Mouse (Mus musculus): ENCODE results near the gene Tprgl. TPM values are rescaled to one million over a fixed set of nuclear protein-coding genes. Genes with fewer than 3 reads are reported as not detected.

The Tprgl gene
- total and polyA plus RNA-seq, 2 experiments from 2014 or later = 185 to 224 TPM

DNA sequence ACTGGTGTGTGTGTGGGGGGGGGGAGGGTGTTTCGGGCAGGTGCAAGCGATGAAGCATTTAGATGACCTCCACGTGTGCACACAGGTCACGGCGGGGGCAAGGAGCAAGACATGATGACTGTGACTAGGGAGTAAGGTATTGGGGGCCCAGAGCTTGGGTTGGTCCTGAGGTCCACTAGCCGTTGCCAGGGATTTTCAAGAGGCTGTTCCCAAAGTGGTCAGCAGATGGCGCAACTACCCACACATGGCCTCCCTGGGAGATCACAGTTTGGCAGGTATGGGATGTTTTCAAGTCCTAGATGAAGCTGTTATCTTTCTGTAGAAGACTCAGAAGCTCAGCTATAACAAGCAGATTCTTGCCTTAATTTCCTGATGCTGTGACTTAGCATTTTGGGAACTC, 2.8 kb upstream of the Tprgl start:
- 13% methylated on average over 7 of the region's 7 CpGs for WGBS
- H3K27me3 ChIP-seq (ENCODE audit: insufficient read depth, low read length) = no peaks in the 10 kb centered on the region
- no peak overlapping the region for H3K4me3 ChIP-seq (ENCODE audit: low read depth, low read length)
- H3K4me1 ChIP-seq (ENCODE audit: insufficient read depth) = peaks cover 14% of the 10 kb centered on the region; the same call in 1 of the 2 replicates
- peaks cover 4% of the 10 kb centered on the region; the same call in 1 of the 2 replicates for H3K36me3 ChIP-seq (ENCODE audit: insufficient read depth)
- ATAC-seq = no peak
- H3K9ac ChIP-seq = no peak overlapping the region
- H3K9me3 ChIP-seq (ENCODE audit: low read length) = no peaks in the 10 kb centered on the region
- TF ChIP-seq CTCF (IDR thresholded peaks at IDR 0.05; ENCODE audit: low read depth) = peak; percentile 89
- peak; percentile 88 for DNase-seq
- H3K27ac ChIP-seq (ENCODE audit: low read depth, low read length) = no peak overlapping the region
- no peak overlapping the region for H3K4me2 ChIP-seq (ENCODE audit: low read depth)

- H3K36me3 ChIP-seq (ENCODE audit: insufficient read depth) = peaks cover 35% of the 10 kb centered on the region
- DNase-seq = peak; percentile 43
These were observed 417 bp downstream of the Tprgl start for GRCm38 (mm10) chr4:154159961-154160537.

DNA sequence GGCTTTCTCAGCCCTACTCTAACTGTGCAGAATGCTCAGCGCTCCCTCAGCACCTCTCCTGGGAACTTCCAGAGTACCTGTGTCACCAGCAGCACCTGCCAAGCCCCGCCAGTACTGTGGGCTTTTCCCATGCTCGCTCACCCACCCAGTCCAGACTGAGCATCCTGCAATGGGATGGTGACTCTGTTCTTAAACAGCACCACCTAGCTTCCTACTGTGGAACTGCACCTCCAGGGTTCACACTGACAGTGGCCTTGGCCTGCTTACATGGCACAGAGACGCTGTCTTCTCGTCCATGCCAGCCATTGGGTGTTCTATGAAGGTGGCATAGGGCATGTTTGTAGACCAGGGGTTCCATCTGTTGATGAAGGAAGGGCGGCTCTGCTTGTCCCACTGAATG, 1.5 kb downstream of the Tprgl start:
- Histone ChIP-seq H3K4me1 (ENCODE audit: insufficient read depth) (peaks cover 14% of the 10 kb centered on the region; the same call in 1 of the 2 replicates), H3K36me3 (ENCODE audit: insufficient read depth) (peaks cover 42% of the 10 kb centered on the region), H3K4me3 (ENCODE audit: low read depth, low read length) (peak overlapping the region; percentile 91; the same call in 1 of the 2 replicates), H3K9me3 (ENCODE audit: low read length) (no peaks in the 10 kb centered on the region), H3K9ac (peak overlapping the region; percentile 65; the same call in 1 of the 2 replicates), H3K27me3 (ENCODE audit: insufficient read depth, low read length) (no peaks in the 10 kb centered on the region), H3K4me2 (ENCODE audit: low read depth) (peak overlapping the region; percentile 76), H3K27ac (ENCODE audit: low read depth, low read length) (no peak overlapping the region)
- DNase-seq (peak; percentile 88), ATAC-seq (peak; percentile 12; the same call in 1 of the 2 replicates)
- 19% methylated on average over 6 of the region's 6 CpGs for WGBS
- TF ChIP-seq CTCF (IDR thresholded peaks at IDR 0.05; ENCODE audit: low read depth) = peak; percentile 100

More at GRCm38 (mm10) chr4:154159961-154160537, 417 bp downstream of the Tprgl start:
- peaks cover 14% of the 10 kb centered on the region; the same call in 1 of the 2 replicates for H3K4me1 ChIP-seq (ENCODE audit: insufficient read depth)
- H3K27ac ChIP-seq (ENCODE audit: low read depth, low read length) = peak overlapping the region; percentile 72
- no peaks in the 10 kb centered on the region for H3K9me3 ChIP-seq (ENCODE audit: low read length)
- 7% methylated on average over 47 of the region's 47 CpGs for WGBS
- no peak for TF ChIP-seq CTCF (IDR thresholded peaks at IDR 0.05; ENCODE audit: low read depth)
- peak overlapping the region; percentile 76 for H3K4me2 ChIP-seq (ENCODE audit: low read depth)
- no peaks in the 10 kb centered on the region for H3K27me3 ChIP-seq (ENCODE audit: insufficient read depth, low read length)
- peak overlapping the region; percentile 65 for H3K9ac ChIP-seq
- ATAC-seq = peak; percentile 50
- peak overlapping the region; percentile 91 for H3K4me3 ChIP-seq (ENCODE audit: low read depth, low read length)

GRCm38 (mm10) chr4:154157970-154158662, 2.4 kb downstream of the Tprgl start:
- Histone ChIP-seq H3K27me3 (ENCODE audit: insufficient read depth, low read length) (no peaks in the 10 kb centered on the region), H3K9me3 (ENCODE audit: low read length) (no peaks in the 10 kb centered on the region), H3K4me3 (ENCODE audit: low read depth, low read length) (no peak overlapping the region), H3K36me3 (ENCODE audit: insufficient read depth) (peaks cover 43% of the 10 kb centered on the region), H3K4me2 (ENCODE audit: low read depth) (no peak overlapping the region), H3K4me1 (ENCODE audit: insufficient read depth) (peaks cover 14% of the 10 kb centered on the region; the same call in 1 of the 2 replicates), H3K27ac (ENCODE audit: low read depth, low read length) (no peak overlapping the region), H3K9ac (no peak overlapping the region)
- TF ChIP-seq CTCF (IDR thresholded peaks at IDR 0.05; ENCODE audit: low read depth) = no peak
- DNase-seq = no peak
- 89% methylated on average over 14 of the region's 14 CpGs for WGBS
- ATAC-seq = no peak

GRCm38 (mm10) chr4:154156050-154156449, 4.4 kb downstream of the Tprgl start:
- H3K4me3 ChIP-seq (ENCODE audit: low read depth, low read length) = no peak overlapping the region
- ATAC-seq (no peak), DNase-seq (no peak)
- H3K27ac ChIP-seq (ENCODE audit: low read depth, low read length) = no peak overlapping the region
- H3K9me3 ChIP-seq (ENCODE audit: low read length) = no peaks in the 10 kb centered on the region
- TF ChIP-seq CTCF (IDR thresholded peaks at IDR 0.05; ENCODE audit: low read depth) = no peak
- peaks cover 61% of the 10 kb centered on the region for H3K36me3 ChIP-seq (ENCODE audit: insufficient read depth)
- H3K9ac ChIP-seq = no peak overlapping the region
- H3K27me3 ChIP-seq (ENCODE audit: insufficient read depth, low read length) = no peaks in the 10 kb centered on the region
- no peak overlapping the region for H3K4me2 ChIP-seq (ENCODE audit: low read depth)
- WGBS = 87% methylated on average over 7 of the region's 7 CpGs
- peaks cover 9% of the 10 kb centered on the region; the same call in 1 of the 2 replicates for H3K4me1 ChIP-seq (ENCODE audit: insufficient read depth)

DNA sequence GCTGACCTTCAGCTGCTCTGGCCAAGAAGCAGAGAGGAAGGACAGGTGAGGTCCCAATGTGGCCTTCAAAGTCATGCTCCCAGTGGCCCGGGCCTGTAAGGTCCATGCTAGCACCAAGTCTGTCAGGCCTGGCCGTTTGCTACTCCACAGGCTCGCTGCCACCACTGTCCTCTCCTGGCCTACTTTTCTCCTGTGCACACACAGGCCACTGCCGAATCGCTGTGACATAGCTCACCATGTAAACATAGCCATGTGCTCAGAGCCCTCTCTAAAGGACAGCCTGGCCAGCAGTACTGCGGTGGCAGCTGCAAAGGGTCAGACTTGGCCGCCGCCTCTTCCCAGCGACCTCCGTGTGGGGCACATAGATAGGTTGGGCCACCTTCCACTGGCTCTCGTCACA, 6.4 kb downstream of the Tprgl start:
- H3K4me3 ChIP-seq (ENCODE audit: low read depth, low read length) = no peak overlapping the region
- H3K9me3 ChIP-seq (ENCODE audit: low read length) = no peaks in the 10 kb centered on the region
- WGBS = 74% methylated on average over 11 of the region's 11 CpGs
- peaks cover 73% of the 10 kb centered on the region for H3K36me3 ChIP-seq (ENCODE audit: insufficient read depth)
- ATAC-seq (no peak), DNase-seq (no peak)
- no peak overlapping the region for H3K9ac ChIP-seq
- H3K27me3 ChIP-seq (ENCODE audit: insufficient read depth, low read length) = no peaks in the 10 kb centered on the region
- H3K4me1 ChIP-seq (ENCODE audit: insufficient read depth) = peaks cover under 1% of the 10 kb centered on the region; the same call in 1 of the 2 replicates
- H3K4me2 ChIP-seq (ENCODE audit: low read depth) = no peak overlapping the region
- no peak for TF ChIP-seq CTCF (IDR thresholded peaks at IDR 0.05; ENCODE audit: low read depth)
- no peak overlapping the region for H3K27ac ChIP-seq (ENCODE audit: low read depth, low read length)

DNA sequence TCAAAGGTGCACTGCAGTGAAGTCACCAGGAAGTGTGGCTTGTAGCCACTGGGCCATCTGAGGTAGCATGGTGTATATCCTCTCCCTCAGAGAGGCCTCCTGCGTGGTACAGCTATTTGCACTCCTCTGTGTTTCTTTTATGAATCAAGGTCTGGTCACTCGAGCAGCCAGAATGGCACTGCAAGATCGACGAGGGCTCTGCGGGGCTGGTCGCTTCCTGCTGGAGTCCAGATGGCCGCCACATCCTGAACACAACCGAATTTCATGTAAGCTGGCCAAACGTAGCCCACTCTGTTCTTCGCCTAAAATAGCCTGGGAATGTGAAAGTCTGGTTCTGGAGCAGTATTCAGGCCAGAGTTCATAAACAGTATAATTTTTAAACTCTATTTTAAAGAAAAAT, 14.1 kb downstream of the Tprgl start:
- Histone ChIP-seq H3K4me3 (ENCODE audit: low read depth, low read length) (no peak overlapping the region), H3K9me3 (ENCODE audit: low read length) (no peaks in the 10 kb centered on the region), H3K36me3 (ENCODE audit: insufficient read depth) (peaks cover 31% of the 10 kb centered on the region), H3K27me3 (ENCODE audit: insufficient read depth, low read length) (peaks cover 6% of the 10 kb centered on the region), H3K27ac (ENCODE audit: low read depth, low read length) (no peak overlapping the region), H3K9ac (no peak overlapping the region), H3K4me2 (ENCODE audit: low read depth) (no peak overlapping the region), H3K4me1 (ENCODE audit: insufficient read depth) (0 out of 2 replicates have a peak, but pooled peaks cover 9% of the 10 kb centered on the region)
- 81% methylated on average over 10 of the region's 10 CpGs for WGBS
- no peak for TF ChIP-seq CTCF (IDR thresholded peaks at IDR 0.05; ENCODE audit: low read depth)
- ATAC-seq = no peak
- no peak for DNase-seq

Measured in forebrain, postnatal 0 days (tissue).